Mouse (Mus musculus) heart, postnatal 0 days (tissue): ENCODE data around the gene Tiparp. TPM values are rescaled to one million over a fixed set of nuclear protein-coding genes. Genes with fewer than 3 reads are reported as not detected.

Source experiments
- ATAC-seq: fragments of 200-750 bp; cut with Nextera tagmentation; 2 replicates; pipeline ENCODE4 v1.8.0; 2017; ENCODE audit warnings: low read depth, moderate number of reproducible peaks, moderate library complexity; ENCODE audit not compliant: insufficient read depth
- DNase-seq: peaks from one replicate; pipeline ENCODE4 v3.0.0-alpha.2; 2016; ENCODE audit warnings: low spot score
- H3K27ac ChIP-seq: fragments of 300-500 bp; sonication (generic); 2 replicates; pipeline ENCODE4 v1.5.1; 2014; ENCODE audit warnings: low read depth, mild to moderate bottlenecking
- H3K27me3 ChIP-seq: fragments of 300-500 bp; sonication (generic); 2 replicates; pipeline ENCODE4 v1.6.1; 2014; ENCODE audit warnings: low read length, mixed read lengths; ENCODE audit not compliant: control insufficient read depth, insufficient read depth
- H3K36me3 ChIP-seq: fragments of 300-500 bp; sonication (generic); replicated peaks from 2 replicates; pipeline ENCODE4 v1.6.1; 2014; ENCODE audit warnings: low read length, mixed read lengths; ENCODE audit not compliant: control insufficient read depth, insufficient read depth
- H3K4me1 ChIP-seq: fragments of 300-500 bp; sonication (generic); 2 replicates; pipeline ENCODE4 v1.6.1; 2014; ENCODE audit warnings: antibody characterized with exemption; ENCODE audit not compliant: control insufficient read depth, insufficient read depth
- H3K4me2 ChIP-seq: fragments of 300-500 bp; sonication (generic); 2 replicates; pipeline ENCODE4 v1.6.1; 2014; ENCODE audit warnings: low read depth, mild to moderate bottlenecking, low read length, moderate library complexity
- H3K4me3 ChIP-seq: fragments of 300-500 bp; sonication (generic); 2 replicates; pipeline ENCODE4 v1.5.1; 2014; ENCODE audit warnings: low read depth, low read length
- H3K9ac ChIP-seq: fragments of 300-500 bp; sonication (generic); replicated peaks from 2 replicates; pipeline ENCODE4 v1.6.1; 2014; ENCODE audit warnings: low read depth, low read length, mixed read lengths
- H3K9me3 ChIP-seq: fragments of 300-500 bp; sonication (generic); replicated peaks from 2 replicates; pipeline ENCODE4 v1.6.1; 2016; ENCODE audit warnings: low read length; ENCODE audit not compliant: control insufficient read depth
- CTCF ChIP-seq: IDR thresholded peaks from 2 replicates; pipeline ENCODE4 v1.5.1; 2016; ENCODE audit warnings: antibody characterized with exemption, control low read depth, low read depth
- EP300 ChIP-seq: IDR thresholded peaks from 2 replicates; pipeline ENCODE4 v1.6.1; 2016; ENCODE audit warnings: antibody characterized with exemption, low read depth
- WGBS: fragments of 180-500 bp; shearing (Covaris S2); extraction: QIAGEN DNeasy Blood & Tissue Kit; methylation state at CpG from one replicate; pipeline ENCODE4 v1.1.7; 2014; 5-methylcytosine and 5-hydroxymethylcytosine counted together
- polyA plus RNA-seq: library from polyadenylated mRNA; unstranded; fragments of >200 nt; fragmentation: Nextera tagmentation; extraction: Ambion mirVana; gene quantifications from 2 replicates; pipeline ENCODE4 v1.2.1, GENCODE M21; 2015
- total RNA-seq: library from RNA; depleted of rRNA; stranded (reverse); fragments of >200 nt; gene quantifications from 2 replicates; pipeline ENCODE4 v1.2.3, GENCODE M21; 2014; ENCODE audit warnings: low replicate concordance

Gene Tiparp
- total and polyA plus RNA-seq, 2 experiments from 2014 or later: 14.2 to 21.8 TPM

DNA sequence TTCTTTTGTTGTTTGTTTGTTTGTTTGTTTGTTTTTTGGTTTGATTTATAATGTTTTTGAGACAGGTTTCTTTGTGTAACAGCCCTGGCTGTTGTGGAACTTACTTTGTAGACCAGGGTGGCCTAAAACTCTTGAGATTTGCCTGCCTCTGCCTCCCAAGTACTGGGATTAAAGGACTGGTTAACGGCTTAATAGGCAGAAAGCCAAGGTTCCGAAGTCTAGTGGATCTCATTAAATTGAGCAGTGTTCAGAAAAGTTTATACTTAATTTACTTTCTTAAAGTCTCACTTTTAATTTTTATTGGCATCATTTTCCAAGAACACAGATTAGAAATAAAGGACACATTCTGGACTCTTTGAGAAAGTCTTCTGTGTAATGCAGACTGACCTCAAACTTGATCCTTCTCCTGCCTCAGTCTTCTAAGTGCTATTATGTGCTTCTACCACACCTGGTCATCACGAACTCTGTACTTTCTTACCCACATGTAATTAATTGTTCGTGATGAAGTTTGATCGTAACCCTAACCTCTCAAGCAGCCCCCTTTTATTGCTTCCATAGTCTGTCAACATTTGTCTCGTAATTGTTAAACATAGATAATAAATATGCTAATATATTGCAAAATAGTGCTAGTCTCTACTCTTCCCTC lies 12.8 kb downstream of the Tiparp start:
- Histone ChIP-seq H3K27ac (no peak overlapping the region), H3K9ac (no peak overlapping the region), H3K36me3 (no peaks in the 10 kb centered on the region), H3K4me2 (no peak overlapping the region), H3K9me3 (no peaks in the 10 kb centered on the region), H3K4me3 (no peak overlapping the region), H3K27me3 (no peaks in the 10 kb centered on the region), H3K4me1 (peaks cover 12% of the 10 kb centered on the region; the same call in 1 of the 2 replicates)
- ATAC-seq (no peak), DNase-seq (no peak)
- TF ChIP-seq CTCF (no peak), EP300 (no peak)
- WGBS: 84% methylated on average over 6 of the region's 6 CpGs

DNA sequence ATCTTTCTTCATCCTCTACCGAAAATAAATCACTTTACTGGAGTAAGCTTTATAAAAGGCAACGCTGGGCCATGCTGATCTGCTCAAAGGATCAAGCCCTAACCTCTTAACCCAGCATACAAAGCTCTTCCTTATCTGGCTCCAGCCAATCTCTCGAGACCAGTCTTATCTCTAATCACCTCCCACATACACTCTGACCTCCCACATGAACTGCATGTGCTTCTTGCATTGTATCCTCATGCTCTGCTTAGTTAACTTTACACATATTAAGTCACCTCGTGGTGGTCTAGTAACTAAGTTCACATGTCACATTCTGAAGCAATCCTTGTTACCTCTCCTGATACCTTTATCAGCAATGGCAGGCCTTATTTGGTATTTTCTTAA lies 13.3 kb downstream of the Tiparp start:
- H3K9ac ChIP-seq: no peak overlapping the region
- no peak overlapping the region for H3K4me2 ChIP-seq
- DNase-seq (no peak), ATAC-seq (no peak)
- H3K27ac ChIP-seq: no peak overlapping the region
- H3K4me3 ChIP-seq: no peak overlapping the region
- no peaks in the 10 kb centered on the region for H3K27me3 ChIP-seq
- no peak for TF ChIP-seq CTCF
- no peak for TF ChIP-seq EP300
- H3K4me1 ChIP-seq: peaks cover 12% of the 10 kb centered on the region; the same call in 1 of the 2 replicates
- no peaks in the 10 kb centered on the region for H3K9me3 ChIP-seq
- 20% methylated on average over 4 of the region's 4 CpGs for WGBS
- no peaks in the 10 kb centered on the region; the same call in 1 of the 2 replicates for H3K36me3 ChIP-seq

DNA sequence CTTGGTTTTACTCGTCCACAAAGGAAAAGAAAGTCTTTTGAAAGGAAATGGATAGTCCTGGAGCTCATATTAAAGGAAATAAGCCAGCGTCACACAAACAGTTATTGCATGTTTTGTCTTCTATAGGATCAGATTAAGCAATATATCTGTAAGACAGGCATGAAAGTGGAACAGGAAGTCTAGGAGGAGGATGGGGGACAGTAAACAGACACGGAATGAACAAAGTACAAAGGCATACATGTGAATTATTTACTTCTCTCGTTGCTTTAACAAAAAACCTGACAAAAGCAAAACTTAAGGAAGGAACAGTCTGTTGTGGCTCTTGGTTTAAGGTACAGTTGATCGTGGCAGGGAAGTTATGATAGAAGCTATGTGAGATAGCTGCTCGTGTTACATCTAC lies 21.6 kb downstream of the Tiparp start:
- no peak overlapping the region for H3K27ac ChIP-seq
- no peak for TF ChIP-seq EP300
- TF ChIP-seq CTCF: no peak
- no peaks in the 10 kb centered on the region for H3K9me3 ChIP-seq
- H3K4me2 ChIP-seq: no peak overlapping the region
- H3K9ac ChIP-seq: no peak overlapping the region
- no peaks in the 10 kb centered on the region for H3K27me3 ChIP-seq
- ATAC-seq: no peak
- 65% methylated on average over 6 of the region's 6 CpGs for WGBS
- H3K4me3 ChIP-seq: no peak overlapping the region
- no peak for DNase-seq
- no peaks in the 10 kb centered on the region for H3K4me1 ChIP-seq
- H3K36me3 ChIP-seq: peaks cover 20% of the 10 kb centered on the region

DNA sequence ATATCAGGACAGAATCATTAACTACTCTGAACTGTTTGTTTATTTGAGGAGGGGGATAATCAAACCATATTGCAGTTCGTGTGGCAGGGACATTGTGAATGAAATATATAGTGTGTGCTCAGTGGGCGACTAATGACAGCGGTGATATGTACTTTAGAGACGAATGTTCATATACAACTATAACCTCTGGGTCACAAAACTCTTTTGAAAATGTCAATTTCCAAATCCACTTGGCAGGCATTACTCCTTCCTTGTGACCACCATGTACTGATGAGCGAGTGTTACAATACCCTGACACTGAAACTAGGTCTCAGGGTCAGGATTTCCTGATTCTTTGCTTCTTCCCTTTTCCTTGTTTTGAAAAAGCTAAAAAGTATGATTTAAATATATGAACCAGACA lies 22.9 kb downstream of the Tiparp start:
- no peak for DNase-seq
- no peak for ATAC-seq
- H3K4me3 ChIP-seq: no peak overlapping the region
- H3K27me3 ChIP-seq: no peaks in the 10 kb centered on the region
- H3K4me1 ChIP-seq: no peaks in the 10 kb centered on the region
- TF ChIP-seq CTCF (no peak), EP300 (no peak)
- WGBS: 86% methylated on average over 5 of the region's 5 CpGs
- H3K9me3 ChIP-seq: no peaks in the 10 kb centered on the region
- no peak overlapping the region for H3K4me2 ChIP-seq
- H3K27ac ChIP-seq: no peak overlapping the region
- no peak overlapping the region for H3K9ac ChIP-seq
- peaks cover 20% of the 10 kb centered on the region for H3K36me3 ChIP-seq

DNA sequence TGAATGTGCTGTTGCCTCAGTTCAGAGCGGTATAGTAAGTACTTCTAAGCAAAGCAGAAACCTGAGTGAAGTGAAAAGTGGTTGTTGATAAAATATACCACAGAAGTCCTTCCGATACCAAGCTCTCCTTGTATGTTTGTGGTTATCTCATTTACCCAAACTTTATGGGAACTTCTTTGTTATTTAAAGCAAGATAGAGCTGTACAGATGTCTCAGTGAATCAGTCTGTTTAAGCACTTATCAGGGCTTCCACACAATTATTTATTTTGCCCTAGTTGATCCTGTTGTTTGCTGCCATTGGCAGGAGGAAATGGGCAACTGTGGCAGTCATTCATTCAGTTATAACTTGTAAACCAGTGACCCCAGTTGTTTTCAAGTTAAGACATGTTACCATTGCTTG lies 26.4 kb downstream of the Tiparp start:
- TF ChIP-seq CTCF (no peak), EP300 (no peak)
- no peak overlapping the region for H3K27ac ChIP-seq
- 91% methylated on average over 2 of the region's 2 CpGs for WGBS
- H3K9ac ChIP-seq: no peak overlapping the region
- no peaks in the 10 kb centered on the region for H3K27me3 ChIP-seq
- H3K4me1 ChIP-seq: no peaks in the 10 kb centered on the region
- ATAC-seq: no peak
- peaks cover 16% of the 10 kb centered on the region for H3K36me3 ChIP-seq
- no peak overlapping the region for H3K4me3 ChIP-seq
- DNase-seq: no peak
- no peaks in the 10 kb centered on the region for H3K9me3 ChIP-seq
- no peak overlapping the region for H3K4me2 ChIP-seq

DNA sequence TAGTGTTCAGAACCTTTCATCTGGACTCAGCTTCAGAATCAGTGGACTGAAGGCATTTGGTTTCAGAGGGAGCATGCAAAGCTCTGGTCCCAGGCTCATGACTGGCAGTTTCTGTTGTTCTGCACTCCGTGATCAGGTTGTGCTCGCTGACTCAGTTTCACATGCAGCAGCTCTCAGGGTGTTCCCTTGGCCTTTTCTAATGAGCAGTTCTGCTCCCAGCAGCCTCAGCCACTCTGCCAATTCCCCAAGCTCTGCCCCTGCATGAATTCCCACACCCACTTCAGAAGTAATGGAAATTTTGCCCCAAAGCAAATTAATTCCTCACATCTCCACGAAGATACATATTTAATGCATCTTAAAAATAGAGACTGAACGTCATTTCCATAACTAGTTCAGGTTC lies 30.5 kb downstream of the Tiparp start:
- Histone ChIP-seq H3K4me3 (no peak overlapping the region), H3K36me3 (peaks cover 11% of the 10 kb centered on the region; the same call in 1 of the 2 replicates), H3K9me3 (no peaks in the 10 kb centered on the region), H3K4me1 (no peaks in the 10 kb centered on the region), H3K4me2 (no peak overlapping the region), H3K9ac (no peak overlapping the region), H3K27ac (no peak overlapping the region), H3K27me3 (no peaks in the 10 kb centered on the region)
- DNase-seq: no peak
- ATAC-seq: no peak
- WGBS: 84% methylated on average over 4 of the region's 4 CpGs
- TF ChIP-seq CTCF (no peak), EP300 (no peak)
